Mouse (Mus musculus) limb, embryonic 14.5 days (tissue): ENCODE results near the gene Wdr43. TPM values are rescaled to one million over a fixed set of nuclear protein-coding genes. Genes with fewer than 3 reads are reported as not detected.

Experiments used
- ATAC-seq: fragments of 200-750 bp; cut with Nextera tagmentation; 2 replicates; pipeline ENCODE4 v1.8.0; 2017; ENCODE audit warnings: low read depth, moderate number of reproducible peaks, moderate TSS enrichment; ENCODE audit not compliant: low FRiP score
- DNase-seq: peaks from one replicate; pipeline ENCODE4 v3.0.0-alpha.2; 2015; ENCODE audit warnings: low spot score
- H3K27ac ChIP-seq: fragments of 300-500 bp; sonication (generic); replicated peaks from 2 replicates; pipeline ENCODE4 v1.5.1; 2014; ENCODE audit warnings: low read depth, mild to moderate bottlenecking, low read length, moderate library complexity, mixed read lengths
- H3K27me3 ChIP-seq: fragments of 300-500 bp; sonication (generic); 2 replicates; pipeline ENCODE4 v1.6.1; 2014; ENCODE audit warnings: low read length, mixed read lengths; ENCODE audit not compliant: control insufficient read depth, insufficient read depth
- H3K36me3 ChIP-seq: fragments of 300-500 bp; sonication (generic); 2 replicates; pipeline ENCODE4 v1.6.1; 2014; ENCODE audit warnings: mild to moderate bottlenecking, low read length, moderate library complexity, mixed read lengths; ENCODE audit not compliant: control insufficient read depth, insufficient read depth
- H3K4me1 ChIP-seq: fragments of 300-500 bp; sonication (generic); 2 replicates; pipeline ENCODE4 v1.6.1; 2014; ENCODE audit warnings: antibody characterized with exemption, low read length, mixed read lengths; ENCODE audit not compliant: control insufficient read depth, insufficient read depth
- H3K4me2 ChIP-seq: fragments of 300-500 bp; sonication (generic); replicated peaks from 2 replicates; pipeline ENCODE4 v1.6.1; 2014; ENCODE audit warnings: low read depth, mild to moderate bottlenecking, low read length, moderate library complexity; ENCODE audit not compliant: severe bottlenecking
- H3K4me3 ChIP-seq: fragments of 300-500 bp; sonication (generic); replicated peaks from 2 replicates; pipeline ENCODE4 v1.5.1; 2014; ENCODE audit warnings: low read length
- H3K9ac ChIP-seq: fragments of 300-500 bp; sonication (generic); 2 replicates; pipeline ENCODE4 v1.6.1; 2014; ENCODE audit warnings: mild to moderate bottlenecking, low read depth, low read length, moderate library complexity; ENCODE audit not compliant: severe bottlenecking
- H3K9me3 ChIP-seq: fragments of 300-500 bp; sonication (generic); 2 replicates; pipeline ENCODE4 v1.6.1; 2016; ENCODE audit warnings: low read length; ENCODE audit not compliant: control insufficient read depth
- POLR2A ChIP-seq: fragments of 200-500 bp; IDR thresholded peaks from 2 replicates; pipeline ENCODE4 v1.8.0; 2012; ENCODE audit warnings: inconsistent platforms, mild to moderate bottlenecking, moderate library complexity, borderline replicate concordance; ENCODE audit not compliant: insufficient read depth, insufficient read length; ENCODE audit errors: extremely low read depth
- WGBS: fragments of 180-500 bp; shearing (Covaris S2); extraction: QIAGEN DNeasy Blood & Tissue Kit; methylation state at CpG from one replicate; pipeline ENCODE4 v1.1.7; 2014; 5-methylcytosine and 5-hydroxymethylcytosine counted together
- polyA plus RNA-seq, 2 experiments: library from polyadenylated mRNA; depleted of rRNA in 1 of 2; stranded (reverse) in 1 of 2; unstranded in 1 of 2; fragments of >200 nt; fragmentation: Nextera tagmentation in 1 of 2; extraction: Ambion mirVana in 1 of 2; gene quantifications; 2 replicates each; pipeline versions ENCODE4 v1.2.1 to v1.2.3; 2012 to 2014

Gene Wdr43
- polyA plus RNA-seq, 2 experiments = 57.0 to 78.8 TPM

DNA sequence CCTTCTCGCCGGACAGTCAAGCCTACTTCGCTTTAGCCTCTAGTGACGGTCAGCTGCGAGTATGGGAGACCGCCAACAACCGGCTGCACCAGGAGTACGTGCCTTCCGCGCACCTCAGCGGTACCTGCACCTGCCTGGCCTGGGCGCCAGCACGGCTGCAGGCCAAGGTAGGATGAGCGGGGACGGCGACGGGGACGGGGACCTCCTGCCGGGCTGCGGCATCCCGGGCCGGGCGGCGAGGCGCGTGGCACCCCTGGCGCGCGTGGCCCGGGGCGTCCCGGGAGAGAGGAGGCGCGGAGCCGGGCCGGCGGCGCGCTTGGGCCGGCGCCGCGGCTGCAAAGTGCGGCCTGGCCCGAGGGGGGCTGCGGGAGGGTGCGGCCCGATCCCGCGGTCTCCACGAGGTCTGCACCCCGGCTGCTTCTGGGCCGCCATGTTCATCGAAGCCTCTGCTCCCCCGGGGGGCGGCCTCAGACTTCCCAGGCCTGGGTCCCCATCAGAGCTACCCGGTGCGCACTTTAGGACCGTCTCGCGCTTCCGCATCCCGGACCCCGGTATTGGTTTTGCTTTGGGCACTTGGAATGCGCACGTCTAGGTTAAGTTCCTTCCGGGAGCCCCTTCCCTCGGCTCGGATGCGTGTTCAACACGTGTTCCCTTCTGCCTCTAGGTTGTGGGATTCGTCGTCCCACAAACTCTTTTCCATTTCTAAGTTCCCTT, 781 bp downstream of the Wdr43 start:
- H3K4me2 ChIP-seq = peak overlapping the region; percentile 50
- no peaks in the 10 kb centered on the region for H3K9me3 ChIP-seq
- no peak for TF ChIP-seq POLR2A
- peak overlapping the region; percentile 100 for H3K4me3 ChIP-seq
- ATAC-seq (peak; percentile 48), DNase-seq (no peak)
- H3K9ac ChIP-seq = peak overlapping the region; percentile 94
- peak overlapping the region; percentile 71 for H3K27ac ChIP-seq
- WGBS = under 1% methylated on average over 35 of the region's 73 CpGs
- H3K4me1 ChIP-seq = peaks cover 11% of the 10 kb centered on the region
- 0 out of 2 replicates have a peak, but pooled peaks cover 6% of the 10 kb centered on the region for H3K36me3 ChIP-seq
- H3K27me3 ChIP-seq = no peaks in the 10 kb centered on the region

DNA sequence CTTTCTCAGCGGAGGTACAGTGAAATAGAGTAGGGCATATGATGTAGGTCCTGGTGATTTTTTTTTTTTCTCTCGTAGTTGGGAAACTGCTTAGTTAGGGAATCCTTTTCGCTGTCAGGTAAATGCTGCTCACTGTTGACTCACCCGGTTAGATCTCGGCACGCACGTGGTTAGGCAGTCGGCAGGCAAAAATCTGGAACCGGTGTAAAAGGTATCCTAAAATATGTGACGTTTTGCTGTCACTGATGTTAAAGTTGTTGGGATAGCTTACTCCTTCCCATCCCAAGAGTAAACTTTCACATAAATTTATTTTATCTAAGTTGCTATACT, 1.3 kb downstream of the Wdr43 start:
- no peaks in the 10 kb centered on the region for H3K27me3 ChIP-seq
- DNase-seq (no peak), ATAC-seq (no peak)
- 3% methylated on average over 10 of the region's 10 CpGs for WGBS
- H3K36me3 ChIP-seq = 0 out of 2 replicates have a peak, but pooled peaks cover 6% of the 10 kb centered on the region
- H3K9ac ChIP-seq = peak overlapping the region; percentile 94
- H3K9me3 ChIP-seq = no peaks in the 10 kb centered on the region
- H3K4me2 ChIP-seq = peak overlapping the region; percentile 50
- no peak for TF ChIP-seq POLR2A
- peaks cover 11% of the 10 kb centered on the region for H3K4me1 ChIP-seq
- H3K27ac ChIP-seq = no peak overlapping the region
- H3K4me3 ChIP-seq = peak overlapping the region; percentile 100

DNA sequence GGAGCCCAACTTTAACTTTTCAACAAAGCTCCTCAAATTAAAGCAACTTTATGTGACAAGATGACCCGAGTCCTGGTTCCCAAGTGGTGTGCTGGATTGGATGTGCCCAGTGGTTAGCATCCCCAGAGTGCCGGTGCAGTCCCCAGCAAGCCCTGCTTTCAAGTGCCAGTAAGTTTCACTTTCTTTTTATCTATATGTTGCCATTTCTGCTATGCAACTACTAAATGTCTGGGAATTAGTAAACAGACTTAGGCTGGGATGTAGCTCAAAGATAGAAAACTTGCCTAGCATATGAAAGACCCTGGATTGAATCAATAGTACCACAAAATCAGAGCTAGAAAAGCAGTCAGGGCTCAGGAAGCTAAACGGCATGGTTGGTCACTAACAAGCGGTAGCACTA, 2.3 kb downstream of the Wdr43 start:
- H3K9me3 ChIP-seq = no peaks in the 10 kb centered on the region
- H3K36me3 ChIP-seq = 0 out of 2 replicates have a peak, but pooled peaks cover 6% of the 10 kb centered on the region
- H3K27ac ChIP-seq = no peak overlapping the region
- no peak overlapping the region for H3K9ac ChIP-seq
- peak overlapping the region; percentile 50 for H3K4me2 ChIP-seq
- DNase-seq (no peak), ATAC-seq (no peak)
- no peaks in the 10 kb centered on the region for H3K27me3 ChIP-seq
- WGBS = 77% methylated on average over 4 of the region's 4 CpGs
- H3K4me1 ChIP-seq = peaks cover 11% of the 10 kb centered on the region
- no peak for TF ChIP-seq POLR2A
- peak overlapping the region; percentile 6; the same call in 1 of the 2 replicates for H3K4me3 ChIP-seq

DNA sequence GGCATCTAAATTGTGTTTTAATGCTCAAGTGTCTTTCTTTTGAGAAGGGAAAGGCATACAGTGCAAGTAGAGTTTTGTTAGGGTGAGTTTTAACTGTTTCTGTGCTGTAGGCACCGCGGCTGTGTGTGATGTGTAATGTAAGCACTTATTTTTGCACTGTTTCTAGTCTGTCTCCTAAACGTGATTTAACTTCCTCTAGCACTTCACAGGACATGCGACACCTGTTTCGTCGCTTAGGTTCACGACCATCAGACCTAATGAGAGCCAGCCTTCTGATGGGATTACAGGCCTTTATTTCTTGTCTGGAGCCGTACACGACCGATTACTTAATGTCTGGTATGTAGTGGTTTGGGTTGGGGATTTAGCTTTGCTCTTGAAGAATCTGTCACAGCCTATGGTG, 16.1 kb downstream of the Wdr43 start:
- DNase-seq (no peak), ATAC-seq (no peak)
- Histone ChIP-seq H3K27ac (no peak overlapping the region), H3K9me3 (no peaks in the 10 kb centered on the region), H3K4me1 (no peaks in the 10 kb centered on the region), H3K27me3 (no peaks in the 10 kb centered on the region), H3K4me3 (no peak overlapping the region), H3K9ac (no peak overlapping the region), H3K4me2 (no peak overlapping the region), H3K36me3 (peaks cover 81% of the 10 kb centered on the region)
- no peak for TF ChIP-seq POLR2A
- 69% methylated on average over 10 of the region's 10 CpGs for WGBS

DNA sequence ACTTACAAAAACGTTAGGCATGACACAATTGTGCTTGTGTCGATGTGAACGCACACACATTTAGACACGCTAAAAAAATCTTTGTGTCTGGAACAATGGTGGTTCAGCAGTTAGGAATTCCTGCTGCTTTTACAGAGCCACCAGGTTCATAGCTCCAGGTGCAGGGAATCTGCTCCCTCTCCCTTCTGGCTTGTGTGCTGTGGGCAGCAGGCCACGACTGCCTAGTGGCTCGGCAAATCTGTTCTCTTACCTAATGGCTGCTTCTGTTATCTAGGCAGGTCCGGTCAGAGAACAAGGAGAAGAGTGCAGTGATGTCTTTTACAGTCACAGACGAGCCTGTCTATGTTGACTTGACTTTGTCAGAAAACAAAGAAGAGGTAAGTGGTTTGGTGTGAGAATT, 17.7 kb downstream of the Wdr43 start:
- Histone ChIP-seq H3K4me2 (no peak overlapping the region), H3K27ac (no peak overlapping the region), H3K9ac (no peak overlapping the region), H3K9me3 (no peaks in the 10 kb centered on the region), H3K4me3 (no peak overlapping the region), H3K27me3 (no peaks in the 10 kb centered on the region), H3K36me3 (peaks cover 84% of the 10 kb centered on the region), H3K4me1 (no peaks in the 10 kb centered on the region)
- no peak for TF ChIP-seq POLR2A
- ATAC-seq (no peak), DNase-seq (no peak)
- 88% methylated on average over 8 of the region's 8 CpGs for WGBS
